Mouse (Mus musculus) midbrain, embryonic 14.5 days (tissue): Measurements from ENCODE around the gene Abcf1. TPM values are rescaled to one million over a fixed set of nuclear protein-coding genes. Genes with fewer than 3 reads are reported as not detected.
"Not testable (repeated sequence)": the region's sequence is repeated elsewhere in the genome, so short reads cannot be mapped to it uniquely, and the experiment has no call there.

Source experiments
- ATAC-seq: fragments of 200-750 bp; cut with Nextera tagmentation; 2 replicates; pipeline ENCODE4 v1.8.0; 2017; ENCODE audit warnings: moderate number of reproducible peaks, moderate library complexity; ENCODE audit not compliant: low FRiP score, low TSS enrichment
- DNase-seq: peaks from one replicate; pipeline ENCODE4 v3.0.0-alpha.2; 2015
- H3K27ac ChIP-seq: fragments of 300-500 bp; sonication (generic); replicated peaks from 2 replicates; pipeline ENCODE4 v1.5.1; 2014; ENCODE audit warnings: mild to moderate bottlenecking, low read depth, low read length, moderate library complexity
- H3K27me3 ChIP-seq: fragments of 300-500 bp; sonication (generic); 2 replicates; pipeline ENCODE4 v1.6.1; 2014; ENCODE audit warnings: low read length, control low read depth, mixed read lengths; ENCODE audit not compliant: control insufficient read depth, insufficient read depth
- H3K36me3 ChIP-seq: fragments of 300-500 bp; sonication (generic); 2 replicates; pipeline ENCODE4 v1.6.1; 2014; ENCODE audit warnings: low read length, control low read depth; ENCODE audit not compliant: control insufficient read depth, insufficient read depth
- H3K4me1 ChIP-seq: fragments of 300-500 bp; sonication (generic); 2 replicates; pipeline ENCODE4 v1.6.1; 2014; ENCODE audit warnings: mild to moderate bottlenecking, antibody characterized with exemption, low read length, control low read depth; ENCODE audit not compliant: control insufficient read depth, insufficient read depth
- H3K4me2 ChIP-seq: fragments of 300-500 bp; sonication (generic); 2 replicates; pipeline ENCODE4 v1.6.1; 2014; ENCODE audit warnings: mild to moderate bottlenecking, low read length, moderate library complexity
- H3K4me3 ChIP-seq: fragments of 300-500 bp; sonication (generic); replicated peaks from 2 replicates; pipeline ENCODE4 v1.5.1; 2014; ENCODE audit warnings: low read depth, low read length
- H3K9ac ChIP-seq: fragments of 300-500 bp; sonication (generic); replicated peaks from 2 replicates; pipeline ENCODE4 v1.6.1; 2014; ENCODE audit warnings: mild to moderate bottlenecking, low read length, moderate library complexity
- H3K9me3 ChIP-seq: fragments of 300-500 bp; sonication (generic); 2 replicates; pipeline ENCODE4 v1.6.1; 2016; ENCODE audit warnings: low read length, control low read depth, mixed read lengths; ENCODE audit not compliant: control insufficient read depth
- WGBS: fragments of 180-500 bp; shearing (Covaris S2); extraction: QIAGEN DNeasy Blood & Tissue Kit; methylation state at CpG from one replicate; pipeline ENCODE4 v1.1.7; 2014; 5-methylcytosine and 5-hydroxymethylcytosine counted together
- polyA plus RNA-seq: library from polyadenylated mRNA; unstranded; fragments of >200 nt; fragmentation: Nextera tagmentation; extraction: Ambion mirVana; gene quantifications from 2 replicates; pipeline ENCODE4 v1.2.1, GENCODE M21; 2014

Gene Abcf1
- polyA plus RNA-seq, 1 experiment from 2014 or later: 82.4 TPM

- peaks cover 81% of the 10 kb centered on the region for H3K36me3 ChIP-seq
- no peak overlapping the region for H3K27ac ChIP-seq
- H3K4me1 ChIP-seq: no peaks in the 10 kb centered on the region
- H3K4me3 ChIP-seq: no peak overlapping the region
- no peak overlapping the region for H3K9ac ChIP-seq
- no peaks in the 10 kb centered on the region for H3K27me3 ChIP-seq
- H3K4me2 ChIP-seq: no peak overlapping the region
- H3K9me3 ChIP-seq: no peaks in the 10 kb centered on the region
- ATAC-seq (no peak), DNase-seq (no peak)
- WGBS: 96% methylated on average over 15 of the region's 15 CpGs
These were observed 10.9 kb downstream of the Abcf1 start for GRCm38 (mm10) chr17:35958533-35959223.

GRCm38 (mm10) chr17:35954665-35955064, 14.9 kb downstream of the Abcf1 start:
- DNase-seq (no peak), ATAC-seq (no peak)
- no peak overlapping the region for H3K4me3 ChIP-seq
- no peak overlapping the region for H3K9ac ChIP-seq
- no peak overlapping the region for H3K27ac ChIP-seq
- no peaks in the 10 kb centered on the region for H3K9me3 ChIP-seq
- 80% methylated on average over 8 of the region's 8 CpGs for WGBS
- no peaks in the 10 kb centered on the region for H3K4me1 ChIP-seq
- peaks cover 41% of the 10 kb centered on the region for H3K36me3 ChIP-seq
- H3K4me2 ChIP-seq: no peak overlapping the region
- H3K27me3 ChIP-seq: no peaks in the 10 kb centered on the region

- not testable (repeated sequence) for DNase-seq, H3K27ac ChIP-seq, H3K9ac ChIP-seq, H3K4me1 ChIP-seq, H3K4me3 ChIP-seq, H3K27me3 ChIP-seq, H3K4me2 ChIP-seq, ATAC-seq, H3K9me3 ChIP-seq
- WGBS: 76% methylated on average over 2 of the region's 3 CpGs
- H3K36me3 ChIP-seq: peaks cover 20% of the 10 kb centered on the region
These were observed 17.0 kb downstream of the Abcf1 start for GRCm38 (mm10) chr17:35952559-35952958.

GRCm38 (mm10) chr17:35950946-35951345, 18.6 kb downstream of the Abcf1 start:
- not testable (repeated sequence) for H3K4me2 ChIP-seq, H3K4me3 ChIP-seq, H3K36me3 ChIP-seq, H3K9ac ChIP-seq, H3K4me1 ChIP-seq, H3K27ac ChIP-seq, H3K9me3 ChIP-seq, DNase-seq, H3K27me3 ChIP-seq, ATAC-seq

GRCm38 (mm10) chr17:35939941-35940340, 29.6 kb downstream of the Abcf1 start:
- 49% methylated on average over 1 of the region's 1 CpGs for WGBS
- ATAC-seq (no peak), DNase-seq (no peak)
- Histone ChIP-seq H3K4me3 (no peak overlapping the region), H3K9ac (no peak overlapping the region), H3K4me2 (no peak overlapping the region), H3K9me3 (no peaks in the 10 kb centered on the region), H3K4me1 (no peaks in the 10 kb centered on the region), H3K27me3 (no peaks in the 10 kb centered on the region), H3K36me3 (no peaks in the 10 kb centered on the region), H3K27ac (no peak overlapping the region)

- H3K4me1 ChIP-seq: no peaks in the 10 kb centered on the region
- H3K9ac ChIP-seq: no peak overlapping the region
- no peak overlapping the region for H3K4me3 ChIP-seq
- WGBS: 50% methylated on average over 2 of the region's 2 CpGs
- no peaks in the 10 kb centered on the region for H3K9me3 ChIP-seq
- H3K27ac ChIP-seq: no peak overlapping the region
- H3K27me3 ChIP-seq: no peaks in the 10 kb centered on the region
- no peak for DNase-seq
- H3K4me2 ChIP-seq: no peak overlapping the region
- no peak for ATAC-seq
- no peaks in the 10 kb centered on the region for H3K36me3 ChIP-seq
These were observed 30.5 kb downstream of the Abcf1 start for GRCm38 (mm10) chr17:35939108-35939507.

GRCm38 (mm10) chr17:35937700-35938348, 31.7 kb downstream of the Abcf1 start:
- Histone ChIP-seq H3K9ac (no peak overlapping the region), H3K9me3 (no peaks in the 10 kb centered on the region), H3K4me1 (no peaks in the 10 kb centered on the region), H3K36me3 (no peaks in the 10 kb centered on the region), H3K27ac (no peak overlapping the region), H3K4me2 (no peak overlapping the region), H3K4me3 (no peak overlapping the region), H3K27me3 (no peaks in the 10 kb centered on the region)
- ATAC-seq (no peak; the same call in 1 of the 2 replicates), DNase-seq (peak; percentile 80)
- 44% methylated on average over 2 of the region's 2 CpGs for WGBS

- H3K4me1 ChIP-seq, ATAC-seq, H3K27ac ChIP-seq, H3K4me2 ChIP-seq, H3K4me3 ChIP-seq, H3K9me3 ChIP-seq, DNase-seq, H3K36me3 ChIP-seq, H3K27me3 ChIP-seq, H3K9ac ChIP-seq: not testable (repeated sequence)
- 93% methylated on average over 14 of the region's 14 CpGs for WGBS
These were observed 33.8 kb downstream of the Abcf1 start for GRCm38 (mm10) chr17:35935763-35936162.

GRCm38 (mm10) chr17:35932608-35933007, 37.0 kb downstream of the Abcf1 start:
- H3K4me1 ChIP-seq: no peaks in the 10 kb centered on the region
- H3K9ac ChIP-seq: no peak overlapping the region
- H3K36me3 ChIP-seq: peaks cover 41% of the 10 kb centered on the region
- H3K9me3 ChIP-seq: no peaks in the 10 kb centered on the region
- no peak for ATAC-seq
- DNase-seq: no peak
- H3K4me2 ChIP-seq: no peak overlapping the region
- H3K27me3 ChIP-seq: no peaks in the 10 kb centered on the region
- WGBS: 92% methylated on average over 4 of the region's 4 CpGs
- no peak overlapping the region for H3K27ac ChIP-seq
- no peak overlapping the region for H3K4me3 ChIP-seq
